Mouse (Mus musculus) urinary bladder, postnatal 4 days (tissue): Measurements from ENCODE around the gene Aamp.

ENCODE experiments used
- DNase-seq, 2 experiments: peaks; one replicate each; pipeline ENCODE4 v3.0.0; 2021 to 2022; ENCODE audit warnings: low spot score in 2 of 2

Aamp gene

DNA sequence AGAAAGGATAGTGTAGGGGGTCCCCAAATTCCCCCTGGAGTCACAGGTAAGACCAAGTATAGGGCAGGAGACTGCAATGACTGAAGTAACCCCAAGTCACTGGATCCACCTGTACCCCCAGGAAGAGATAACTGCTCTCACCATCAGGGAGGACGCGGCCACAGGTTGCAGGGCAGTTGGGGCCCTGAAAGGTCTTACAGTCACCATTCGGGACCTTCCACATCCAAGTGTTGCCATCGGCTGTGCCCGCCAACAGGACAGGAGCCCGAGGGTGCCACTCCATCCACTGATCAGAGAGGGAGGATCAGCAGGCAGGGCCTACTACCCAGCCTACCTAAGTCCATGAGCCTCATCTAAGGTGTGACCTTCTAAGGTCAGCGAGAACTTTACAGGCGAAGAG, 2.7 kb downstream of the Aamp start:
- DNase-seq, result no peak

DNA sequence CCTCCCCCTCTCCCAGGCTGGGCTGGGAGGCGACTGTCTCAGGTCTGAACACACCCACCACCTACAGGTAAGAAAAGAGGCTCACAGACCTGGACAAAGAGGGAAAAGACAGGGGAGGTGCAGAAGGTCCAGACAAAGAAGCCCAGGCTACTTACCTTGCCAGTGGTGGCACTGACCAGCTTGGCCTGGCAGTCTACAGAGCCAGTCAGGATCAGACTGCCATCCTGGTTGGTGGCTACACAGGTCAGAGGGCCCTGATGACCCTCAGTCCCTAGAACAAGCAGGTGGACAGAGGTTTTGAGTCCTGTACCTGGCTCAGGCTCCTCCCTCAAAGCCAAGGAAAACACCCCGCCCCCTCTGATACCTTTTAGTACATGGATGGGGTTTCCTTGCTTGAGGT, 3.2 kb downstream of the Aamp start:
- DNase-seq, result no peak

DNA sequence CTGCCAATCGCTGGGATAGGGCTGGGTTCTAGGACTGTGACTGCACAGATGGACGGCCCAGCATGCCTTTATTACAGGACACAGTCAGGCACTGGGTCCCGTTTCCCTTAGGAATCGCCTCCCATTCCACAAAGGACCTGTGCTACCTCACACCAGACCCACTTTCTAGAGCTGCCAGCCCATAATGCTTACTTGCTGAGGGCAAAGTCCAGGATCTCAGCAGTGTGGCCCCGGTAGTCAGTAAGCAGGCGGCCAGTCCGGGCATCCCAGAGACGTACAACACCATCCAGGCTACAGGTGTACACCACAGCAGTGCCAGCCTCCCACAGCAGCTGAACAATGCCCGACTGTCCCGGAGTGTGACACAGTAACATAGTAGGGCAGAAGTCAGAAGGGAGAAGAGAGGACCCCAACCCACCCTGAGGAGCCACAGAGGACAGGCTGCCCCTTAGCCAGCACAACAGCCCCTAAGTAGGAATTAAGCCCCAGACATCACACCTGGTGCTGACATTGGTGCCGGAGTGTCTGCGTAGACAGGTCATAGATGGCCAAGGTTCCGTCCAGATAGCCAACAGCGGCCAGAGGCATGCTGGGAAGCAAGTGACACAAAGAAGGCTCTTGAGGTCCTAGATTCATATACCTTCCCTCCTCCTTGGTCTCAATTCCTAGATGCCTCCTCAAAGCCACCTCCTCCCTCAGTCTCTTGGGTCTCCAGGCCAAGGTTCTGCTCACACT, 3.8 kb downstream of the Aamp start:
- DNase-seq, result no peak

DNA sequence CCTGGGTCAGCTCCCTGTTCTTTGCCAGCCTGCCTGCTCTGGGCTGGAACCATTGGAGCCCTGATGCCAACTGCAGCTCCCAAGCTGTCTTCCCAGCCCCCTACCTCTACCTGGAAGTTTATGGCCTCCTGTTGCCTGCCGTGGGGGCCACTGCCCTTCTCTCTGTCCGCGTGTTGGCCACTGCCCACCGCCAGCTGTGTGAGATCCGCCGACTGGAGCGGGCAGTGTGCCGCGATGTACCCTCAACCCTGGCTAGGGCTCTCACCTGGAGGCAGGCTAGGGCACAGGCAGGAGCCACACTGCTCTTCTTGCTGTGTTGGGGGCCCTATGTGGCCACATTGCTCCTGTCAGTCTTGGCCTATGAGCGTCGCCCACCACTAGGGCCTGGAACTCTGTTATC, 5.5 kb downstream of the Aamp start:
- DNase-seq, result no peak

DNA sequence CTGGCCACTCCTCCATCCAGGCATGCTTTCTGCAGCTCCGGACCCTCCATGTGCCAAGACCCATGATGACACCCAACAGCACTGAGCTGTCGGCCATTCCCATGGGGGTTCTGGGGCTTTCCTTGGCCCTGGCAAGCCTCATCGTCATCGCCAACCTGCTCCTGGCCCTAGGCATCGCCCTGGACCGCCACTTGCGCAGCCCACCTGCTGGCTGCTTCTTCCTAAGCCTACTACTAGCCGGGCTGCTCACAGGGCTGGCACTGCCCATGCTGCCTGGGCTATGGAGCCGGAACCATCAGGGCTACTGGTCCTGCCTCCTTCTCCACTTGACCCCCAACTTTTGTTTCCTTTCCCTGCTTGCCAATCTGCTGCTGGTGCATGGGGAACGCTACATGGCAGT, 6.0 kb downstream of the Aamp start, which contains the start of gene Gpbar1:
Gene Gpbar1 (plus strand): TSS at position 13 of the 400 bp plus-strand sequence.
- no peak for DNase-seq

DNA sequence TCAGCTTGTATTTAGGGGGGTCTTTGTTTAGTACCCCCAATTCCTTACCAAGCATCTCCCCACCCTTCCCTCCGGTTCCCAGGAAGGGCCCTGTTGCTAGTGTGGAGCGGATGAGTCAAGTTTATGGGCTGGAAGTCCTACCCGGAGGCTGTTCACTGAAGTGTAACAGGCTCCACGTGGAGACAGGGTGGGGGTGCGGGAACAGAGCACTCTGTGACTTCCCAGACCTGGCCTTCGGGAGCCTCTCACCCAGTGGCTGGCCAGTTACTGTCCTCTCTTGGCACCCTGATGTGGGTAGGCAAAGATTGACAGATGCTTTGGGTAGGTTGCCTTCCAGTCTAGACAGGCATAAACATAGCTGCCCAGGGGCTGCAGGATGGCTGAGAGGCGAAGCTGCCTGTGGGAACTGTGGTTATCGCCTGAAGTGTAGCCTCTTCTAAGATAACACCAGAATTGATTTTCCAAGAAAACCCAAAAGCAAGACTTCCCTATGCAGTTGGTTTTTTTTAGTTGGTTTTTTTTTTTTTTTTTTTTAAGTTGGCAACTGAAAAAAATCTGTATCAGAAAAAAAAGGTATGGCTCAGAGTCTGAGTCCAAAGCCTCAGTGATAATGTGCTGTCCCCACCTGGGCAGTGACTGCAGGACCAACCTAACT, 6.5 kb downstream of the Aamp start:
- no peak for DNase-seq

DNA sequence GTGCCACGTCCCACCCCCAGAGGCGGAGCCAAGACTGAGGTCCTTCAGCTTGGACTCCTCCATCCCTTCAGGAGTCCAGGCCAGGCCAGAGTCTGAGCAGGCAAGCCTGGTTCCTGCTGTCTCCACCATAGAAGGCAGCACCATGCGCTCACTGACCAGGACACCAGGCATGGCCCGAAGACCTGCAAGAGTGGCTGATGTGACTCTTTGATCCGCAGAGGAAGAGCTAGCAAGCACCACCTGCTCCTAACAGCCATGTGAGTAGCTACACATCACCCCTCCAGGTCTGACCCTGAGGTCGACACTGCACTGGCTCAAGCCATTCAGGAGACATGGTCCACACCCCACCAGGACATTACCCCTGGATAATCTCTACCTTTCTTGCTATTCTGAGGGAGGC, 7.5 kb downstream of the Aamp start:
- no peak for DNase-seq

DNA sequence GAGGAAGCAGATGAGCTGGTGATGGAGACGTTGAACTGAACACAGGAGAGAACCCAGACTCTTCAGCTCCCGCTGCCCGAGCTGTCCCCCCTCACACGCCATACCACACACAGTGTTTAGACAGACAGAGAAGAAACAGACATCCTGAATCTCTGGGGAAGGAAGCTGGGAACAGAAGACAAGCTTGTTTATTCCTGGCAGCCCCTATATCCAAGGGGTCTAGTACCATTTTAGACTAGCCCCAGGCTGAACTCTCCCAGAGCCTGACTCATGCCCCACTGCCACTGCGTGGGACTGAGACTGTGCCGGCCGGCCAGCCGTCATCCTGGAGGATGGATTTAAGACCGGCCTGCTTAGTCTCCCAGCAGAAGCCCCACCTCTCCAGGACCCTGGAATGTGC, 9.5 kb downstream of the Aamp start:
- DNase-seq, result no peak

DNA sequence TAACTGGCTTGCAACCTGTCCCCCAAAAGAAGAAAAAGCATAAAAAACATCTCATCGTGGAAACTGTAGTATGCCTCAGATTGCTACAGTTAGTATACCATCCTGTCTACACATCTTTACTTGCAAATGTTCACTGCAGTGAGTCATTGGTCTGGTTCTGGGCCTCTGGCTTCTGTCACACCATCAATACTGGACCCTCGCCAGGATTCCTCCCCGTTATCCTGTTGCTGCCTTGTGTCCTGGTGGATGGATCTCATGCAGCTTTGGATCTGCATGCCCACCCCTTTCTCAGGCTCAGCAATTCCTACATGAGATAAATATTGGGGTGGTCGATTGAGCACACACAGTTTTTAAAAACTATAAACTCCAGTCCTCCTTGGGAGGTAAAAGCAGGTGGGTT, 12.9 kb downstream of the Aamp start:
- no peak for DNase-seq

DNA sequence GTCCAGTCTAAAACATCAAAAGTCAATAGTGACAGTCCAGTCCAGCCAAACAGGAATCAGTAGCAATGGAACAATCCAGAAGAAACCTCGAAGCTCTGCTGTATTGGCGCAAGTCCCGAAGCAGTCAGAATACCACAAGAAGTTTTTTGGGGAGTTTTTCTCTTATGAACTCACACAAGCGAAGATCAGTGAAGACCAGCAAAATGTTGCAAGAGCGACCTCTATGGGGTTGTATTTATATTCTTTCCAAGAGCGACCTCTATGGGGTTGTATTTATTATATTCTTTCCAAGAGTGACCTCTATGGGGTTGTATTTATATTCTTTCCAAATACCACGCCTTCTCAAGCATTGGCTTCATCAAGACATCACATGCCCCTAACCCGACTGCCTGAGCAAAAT, 15.8 kb downstream of the Aamp start:
- no peak for DNase-seq

DNA sequence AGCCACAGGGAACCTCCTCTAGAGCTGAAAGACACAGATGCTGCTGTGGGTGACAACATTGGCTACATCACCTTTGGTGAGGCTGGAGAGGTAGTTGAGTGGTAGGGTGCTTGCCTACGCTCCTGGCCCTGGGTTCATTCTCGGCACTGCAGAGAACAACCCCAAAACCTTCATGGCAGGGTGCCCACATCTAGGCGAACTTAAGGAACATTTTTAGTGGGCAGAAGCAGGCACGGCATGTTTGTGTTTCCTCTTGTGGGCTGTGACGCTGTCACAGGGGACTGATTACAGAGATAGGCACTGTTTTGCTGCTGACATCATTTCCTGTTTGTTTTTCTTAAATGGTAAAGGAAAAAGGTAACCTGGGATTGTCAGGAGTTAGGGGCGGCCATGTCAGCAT, 22.0 kb downstream of the Aamp start:
- no peak for DNase-seq

DNA sequence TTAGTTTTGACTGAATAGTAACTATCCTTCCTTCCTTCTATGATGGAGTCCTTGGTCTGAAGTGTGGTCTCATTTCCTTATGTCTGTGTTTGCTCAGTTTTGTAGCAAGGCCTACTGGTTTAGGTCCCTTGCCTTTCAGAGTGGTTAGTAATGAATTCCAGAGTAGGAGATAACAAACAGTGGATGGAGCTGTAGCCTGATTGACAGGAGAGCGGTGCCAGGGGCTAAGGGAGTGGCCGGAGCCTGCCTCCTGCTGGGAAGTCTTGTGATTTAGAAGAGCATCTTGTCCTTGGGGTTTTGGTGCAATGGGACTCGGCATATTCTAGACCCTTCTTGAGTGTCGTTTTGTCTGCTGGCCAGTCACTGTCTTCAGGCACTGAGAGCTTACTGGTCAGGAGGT, 27.8 kb downstream of the Aamp start:
- no peak for DNase-seq

DNA sequence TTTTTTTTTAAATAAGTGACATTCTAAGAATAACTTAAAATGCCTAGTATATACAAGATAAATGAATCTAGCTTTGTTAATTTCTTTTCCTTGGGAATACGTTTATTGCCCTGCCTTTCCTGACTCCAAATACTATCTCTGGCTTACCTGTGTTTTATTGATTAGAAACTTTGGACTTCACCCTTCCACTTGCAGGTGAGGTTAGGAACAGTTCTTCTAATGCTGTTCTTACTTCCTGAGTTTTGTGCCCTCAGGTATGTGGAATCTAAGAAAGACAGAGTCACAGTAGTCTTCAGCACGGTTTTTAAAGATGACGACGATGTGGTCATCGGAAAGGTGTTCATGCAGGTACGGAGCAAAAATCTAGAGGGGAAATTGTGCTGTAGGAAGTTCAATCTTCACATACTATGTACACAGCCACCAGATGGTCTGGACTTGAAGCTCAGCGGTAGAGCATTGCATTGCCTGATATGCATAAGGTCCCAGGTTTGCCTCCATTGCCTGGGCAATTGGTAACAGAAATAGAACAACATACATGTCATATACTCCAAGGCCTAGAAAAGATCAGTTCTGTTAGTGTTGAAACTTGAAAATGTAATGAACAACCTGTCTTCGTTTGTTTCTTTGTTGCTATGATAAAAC, 28.7 kb downstream of the Aamp start:
- no peak for DNase-seq

DNA sequence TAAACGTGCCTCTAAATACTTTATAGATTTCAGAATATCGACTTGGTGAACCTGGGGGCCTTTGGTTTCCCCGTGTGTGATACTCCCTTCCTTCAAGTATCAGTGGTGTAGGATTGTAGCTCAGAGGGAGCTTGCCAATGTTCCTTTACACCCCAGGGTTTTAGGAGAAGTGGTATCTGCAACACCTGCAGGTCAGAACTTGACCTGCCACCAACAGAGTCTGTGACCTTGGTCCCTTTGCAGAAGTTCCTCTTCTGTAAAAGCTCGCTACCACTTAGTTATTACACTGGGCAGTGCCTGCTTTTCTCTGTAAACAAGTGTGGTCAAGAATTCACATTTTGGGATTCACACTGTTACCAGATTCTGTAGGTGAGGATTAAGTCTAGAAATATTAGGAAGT, 34.4 kb downstream of the Aamp start:
- DNase-seq, result no peak

DNA sequence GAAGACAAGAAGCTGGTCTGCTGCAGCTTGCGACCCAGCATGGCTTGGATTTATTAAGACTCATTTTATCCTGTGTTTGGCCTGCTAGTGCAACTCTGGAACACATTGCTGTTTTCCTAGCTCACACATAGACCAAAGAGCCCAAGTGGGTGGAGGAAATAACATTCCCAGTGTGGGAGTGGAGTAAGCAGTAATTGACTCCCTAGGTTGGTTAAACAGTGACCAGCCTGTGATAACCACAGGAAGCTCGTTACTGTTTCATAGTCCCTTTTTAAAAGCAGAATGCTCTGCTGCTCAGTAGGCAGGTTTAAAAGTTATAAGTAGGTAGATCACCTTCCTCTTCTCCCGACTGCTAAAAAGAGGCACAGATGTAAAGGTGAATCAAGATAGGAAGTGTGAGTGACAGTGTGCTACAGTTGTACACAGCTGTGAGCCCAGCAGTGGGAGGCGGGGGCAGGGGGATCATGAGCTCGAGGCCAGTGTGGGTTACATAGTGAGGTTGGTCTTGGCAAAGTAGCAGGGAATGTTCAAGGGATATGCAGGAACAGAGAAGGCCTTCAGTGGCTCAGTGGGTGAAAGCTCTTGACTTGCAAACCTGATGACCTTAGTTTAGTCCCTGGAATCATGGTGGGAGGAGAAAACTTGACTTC, 35.1 kb downstream of the Aamp start:
- no peak for DNase-seq

DNA sequence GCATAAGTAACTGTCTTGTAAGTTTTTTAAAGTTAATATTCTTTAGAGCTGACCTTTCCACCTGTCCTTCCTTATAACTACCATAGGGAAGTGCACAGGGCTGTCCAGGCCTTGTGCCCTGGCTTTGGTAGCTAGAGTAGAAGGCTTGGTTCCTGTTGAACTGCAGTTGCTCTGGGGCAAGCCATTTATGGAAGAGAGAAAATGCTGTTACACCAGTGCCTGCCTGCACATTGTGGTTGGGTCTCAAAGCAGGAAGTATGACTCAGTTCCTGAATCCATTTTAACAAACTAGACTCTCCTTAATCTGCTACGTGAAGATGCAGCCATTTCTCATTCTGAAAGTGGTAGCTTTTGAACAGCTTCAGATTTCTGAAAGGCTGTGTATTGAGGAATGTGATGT, 35.7 kb downstream of the Aamp start:
- DNase-seq, result no peak

DNA sequence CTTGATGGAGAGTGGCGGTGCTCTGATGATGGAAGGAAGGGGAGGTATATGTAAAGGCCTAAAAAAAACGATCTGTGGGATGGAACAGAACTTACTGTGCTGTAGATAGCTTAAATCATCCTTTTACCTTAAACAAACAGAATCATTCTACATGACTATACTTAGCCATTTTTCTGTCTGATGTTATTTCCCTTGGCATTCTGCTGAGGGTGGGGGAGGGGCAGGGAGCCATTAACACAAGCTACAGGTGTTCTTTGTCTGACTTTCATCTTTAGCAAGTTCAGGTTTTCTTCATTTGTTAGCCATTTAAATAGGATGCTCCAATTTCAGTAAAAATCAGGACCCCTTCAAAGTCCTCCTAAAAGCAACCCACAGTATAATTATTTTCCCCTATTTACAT, 39.0 kb downstream of the Aamp start:
- DNase-seq, result no peak

DNA sequence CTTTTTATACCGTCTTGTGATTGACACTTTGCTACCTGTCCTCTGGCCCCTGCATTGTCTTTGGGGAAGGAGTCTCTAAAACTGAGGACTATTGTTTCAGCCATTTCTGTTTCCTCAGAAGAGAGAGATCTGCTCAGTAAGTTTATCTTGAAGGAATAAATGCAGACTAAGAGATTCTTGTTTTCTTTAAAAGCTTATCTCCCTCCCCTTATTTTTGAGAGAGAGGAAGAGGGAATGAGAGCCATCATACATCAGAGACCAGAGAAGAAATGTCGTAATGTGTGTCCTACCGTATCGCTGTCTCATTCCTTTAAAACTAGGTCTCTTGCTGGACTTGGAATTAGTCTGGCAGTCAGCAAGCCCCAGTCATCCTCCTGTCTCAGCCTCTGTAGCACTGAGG, 43.7 kb downstream of the Aamp start:
- no peak for DNase-seq

DNA sequence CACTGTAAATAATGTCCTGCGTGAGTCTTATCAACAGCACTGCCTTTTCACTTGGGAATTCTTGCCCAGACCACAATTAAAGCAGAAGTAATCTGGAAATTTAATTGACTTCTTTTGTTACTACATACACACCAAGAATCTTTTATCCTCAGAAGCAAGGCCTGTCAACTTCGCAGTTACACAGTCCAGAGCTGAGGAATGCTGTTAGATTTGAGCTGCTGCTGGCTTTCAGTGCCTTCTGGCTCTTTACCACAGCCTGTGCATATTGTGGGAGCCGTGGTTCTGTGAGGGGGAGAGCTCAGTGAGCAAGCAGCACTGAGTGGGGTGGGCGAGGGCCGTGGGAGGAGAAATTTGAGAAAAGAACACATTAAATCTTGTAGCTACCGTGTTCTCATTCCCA, 44.2 kb downstream of the Aamp start:
- DNase-seq, result peak in 1 of 2 experiments; percentile 26

DNA sequence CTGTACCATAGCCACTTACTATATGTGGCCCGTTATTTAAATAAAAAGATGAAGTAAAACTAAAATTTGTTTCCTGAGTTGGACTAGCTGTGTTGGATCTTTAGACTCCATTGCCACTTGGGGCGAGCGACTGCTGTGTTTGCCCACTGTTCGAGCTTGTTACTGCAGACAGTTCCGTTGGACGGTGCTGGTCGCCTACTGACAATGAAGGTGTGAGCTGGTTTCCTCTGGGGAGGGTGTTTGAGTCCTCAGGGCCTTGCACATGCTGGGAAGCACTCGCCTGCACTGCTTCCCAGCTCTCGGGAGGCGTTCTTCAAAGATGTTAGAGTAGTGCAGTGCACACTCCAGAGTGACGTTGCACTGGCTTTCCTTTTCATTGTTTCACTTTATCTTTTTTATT, 44.9 kb downstream of the Aamp start:
- no peak for DNase-seq

DNA sequence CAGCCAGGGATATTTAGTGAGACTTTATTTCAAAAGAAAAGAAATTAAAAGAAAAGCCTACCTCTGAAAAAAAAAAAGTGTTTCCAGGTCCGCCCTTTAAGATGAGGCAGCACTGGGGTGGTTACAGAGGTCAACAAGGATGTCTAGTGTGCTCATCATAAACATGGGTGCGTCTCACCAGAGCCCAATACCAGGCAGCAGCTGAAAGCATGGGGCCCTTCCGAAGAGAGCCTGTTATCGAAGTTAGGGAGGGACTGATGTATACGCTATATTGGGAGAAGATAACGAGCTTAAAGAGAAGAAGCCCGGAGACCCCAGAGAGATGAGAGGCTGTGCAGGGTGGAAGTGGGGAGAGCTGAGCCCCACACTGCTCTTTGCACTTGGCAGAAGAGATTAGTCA, 45.4 kb downstream of the Aamp start:
- DNase-seq, result no peak

DNA sequence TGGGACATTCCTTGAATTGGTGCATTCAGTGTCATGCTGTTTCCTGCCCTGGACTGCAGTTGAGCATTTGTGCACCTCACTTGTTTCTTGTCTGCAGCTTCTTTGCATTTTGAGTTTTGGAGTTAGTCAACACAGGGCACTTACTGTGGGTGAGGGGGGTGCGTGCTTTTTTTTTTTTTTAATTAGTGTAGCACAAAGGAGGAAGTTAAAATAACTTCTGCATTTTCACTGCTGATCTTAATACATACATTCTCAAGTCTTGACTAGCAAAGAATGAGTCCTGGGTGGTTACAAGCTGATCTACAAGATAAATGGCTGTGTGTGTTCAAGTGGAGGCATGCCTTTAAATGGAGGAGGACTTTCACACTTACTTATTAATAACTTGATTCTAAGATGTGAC, 46.4 kb downstream of the Aamp start:
- DNase-seq, result no peak

DNA sequence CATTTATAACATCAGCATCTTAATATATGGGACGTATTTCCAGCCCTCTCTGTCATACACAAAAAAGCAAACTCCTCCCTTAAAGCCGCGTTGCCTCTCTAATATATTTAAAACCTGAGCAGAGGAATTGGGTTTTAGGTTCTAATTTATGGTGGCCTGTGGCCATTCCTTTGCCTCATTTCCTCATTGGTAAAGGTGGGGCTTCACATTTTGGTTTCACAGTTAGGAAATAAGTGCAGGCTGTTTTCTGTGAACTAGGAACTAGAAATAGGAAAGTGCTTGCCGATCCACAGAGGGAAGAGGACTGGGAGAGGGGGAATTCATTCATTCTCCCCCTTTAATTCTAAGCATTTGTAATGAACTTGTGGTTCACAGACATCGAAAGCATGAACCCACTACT, 46.9 kb downstream of the Aamp start:
- DNase-seq, result no peak
